13 mouse cellular contexts compared by ENCODE assay signal in the genomic region with DNA sequence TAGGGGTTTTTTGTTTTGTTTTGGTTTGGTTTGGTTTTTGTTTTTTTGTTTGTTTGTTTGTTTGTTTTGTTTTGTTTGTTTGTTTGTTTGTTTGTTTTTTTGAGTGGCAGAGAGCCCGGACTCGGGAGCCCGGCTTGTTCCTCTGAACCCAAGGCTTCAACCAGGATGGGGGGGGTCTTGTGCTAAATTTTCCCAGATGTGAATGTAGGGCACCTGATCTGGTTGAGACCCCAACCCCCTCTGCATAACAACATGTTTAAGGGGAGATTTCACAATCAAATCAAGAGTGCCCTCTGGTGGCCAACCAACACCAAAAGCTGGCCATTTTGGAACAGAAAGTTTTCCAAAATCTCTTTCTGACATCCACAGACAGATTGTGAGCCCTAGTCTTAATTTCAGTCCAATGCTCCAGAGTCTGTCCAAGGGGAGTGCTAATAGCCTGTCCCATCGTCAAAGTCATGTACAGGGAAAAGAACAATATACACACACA.
DNase-seq lines count a peak whose midpoint lies in the region; ATAC-seq and TF ChIP-seq lines count a peak whose summit lies in the region.
"Had no signal": no experiment of that assay in that cellular context is flagged by ENCODE, and none has a peak within 500 bp of the region (broad histone marks: within the 10 kb centered on the region; RNA-seq: fewer than 3 reads in every experiment).

No protein-coding gene starts in this region.

- 84% methylated on average over 4 of the region's 4 CpGs for WGBS in heart, postnatal 0 days
- WGBS in heart, embryonic 12.5 days: 89% methylated on average over 4 of the region's 4 CpGs
- WGBS in midbrain, embryonic 10.5 days: 85% methylated on average over 4 of the region's 4 CpGs
- WGBS in midbrain, embryonic 15.5 days: 89% methylated on average over 4 of the region's 4 CpGs

- H3K27me3 ChIP-seq in heart, postnatal 0 days (ENCODE audit: control insufficient read depth, insufficient read depth, low read length): no peaks in the 10 kb centered on the region
- H3K27me3 ChIP-seq in heart, embryonic 12.5 days (replicated peaks): no peaks in the 10 kb centered on the region
- no peaks in the 10 kb centered on the region for H3K27me3 ChIP-seq in midbrain, embryonic 10.5 days (ENCODE audit: low read depth, poor library complexity, severe bottlenecking)
- H3K27me3 ChIP-seq in midbrain, embryonic 15.5 days (replicated peaks): no peaks in the 10 kb centered on the region
- peaks cover 6% of the 10 kb centered on the region for H3K27me3 ChIP-seq in Patski

- no peak for DNase-seq in heart, postnatal 0 days (ENCODE audit: low spot score)
- peak; percentile 19 for DNase-seq in midbrain, embryonic 10.5 days (ENCODE audit: low spot score)
- DNase-seq in Patski (ENCODE audit: low read depth, low spot score): no peak
- peak; percentile 14 for DNase-seq in forelimb bud, embryonic 11.5 days (ENCODE audit: low read depth, low spot score)
- DNase-seq in gastrocnemius, postnatal 36 days: no peak
- DNase-seq: cerebellum, adult 11-12 months; kidney, adult 8-10 months; lung, postnatal 36 days; right cerebral cortex, postnatal 25 days had no signal

- no peaks in the 10 kb centered on the region for H3K9me3 ChIP-seq in heart, postnatal 0 days (replicated peaks; ENCODE audit: control insufficient read depth, low read length)
- H3K9me3 ChIP-seq in heart, embryonic 12.5 days (replicated peaks): peaks cover 3% of the 10 kb centered on the region; the same call in 1 of the 2 replicates
- H3K9me3 ChIP-seq in midbrain, embryonic 10.5 days (replicated peaks): 0 out of 2 replicates have a peak, but pooled peaks cover 2% of the 10 kb centered on the region
- no peaks in the 10 kb centered on the region for H3K9me3 ChIP-seq in midbrain, embryonic 15.5 days
- H3K9me3 ChIP-seq: G1E had no signal

- H3K36me3 ChIP-seq in heart, postnatal 0 days (replicated peaks; ENCODE audit: control insufficient read depth, insufficient read depth, low read length): no peaks in the 10 kb centered on the region
- no peaks in the 10 kb centered on the region for H3K36me3 ChIP-seq in heart, embryonic 12.5 days
- no peaks in the 10 kb centered on the region for H3K36me3 ChIP-seq in midbrain, embryonic 10.5 days
- no peaks in the 10 kb centered on the region for H3K36me3 ChIP-seq in midbrain, embryonic 15.5 days (replicated peaks)
- H3K36me3 ChIP-seq: G1E had no signal

- H3K27ac ChIP-seq in heart, postnatal 0 days (ENCODE audit: low read depth): no peak overlapping the region
- no peak overlapping the region for H3K27ac ChIP-seq in heart, embryonic 12.5 days (ENCODE audit: poor library complexity, severe bottlenecking)
- H3K27ac ChIP-seq in midbrain, embryonic 10.5 days (replicated peaks): no peak overlapping the region
- H3K27ac ChIP-seq in midbrain, embryonic 15.5 days: no peak overlapping the region

- in situ Hi-C loops in Patski (cut with MboI; ENCODE audit: low pct_unique_long_range_greater_than_20kb): no loop called here

- H3K4me1 ChIP-seq in heart, postnatal 0 days (ENCODE audit: control insufficient read depth, insufficient read depth): no peaks in the 10 kb centered on the region
- no peaks in the 10 kb centered on the region for H3K4me1 ChIP-seq in heart, embryonic 12.5 days (replicated peaks)
- no peaks in the 10 kb centered on the region for H3K4me1 ChIP-seq in midbrain, embryonic 10.5 days
- no peaks in the 10 kb centered on the region for H3K4me1 ChIP-seq in midbrain, embryonic 15.5 days

- no peak overlapping the region for H3K4me2 ChIP-seq in heart, postnatal 0 days (ENCODE audit: low read depth, low read length)
- H3K4me2 ChIP-seq in heart, embryonic 12.5 days: no peak overlapping the region
- no peak overlapping the region for H3K4me2 ChIP-seq in midbrain, embryonic 15.5 days

- 0 out of 2 replicates have a peak, but pooled peaks have one; percentile 3 for TF ChIP-seq CTCF in heart, postnatal 0 days (IDR thresholded peaks at IDR 0.05; ENCODE audit: low read depth)
- peak; percentile 48 for TF ChIP-seq CTCF in Patski (IDR thresholded peaks at IDR 0.05)

- no peak for TF ChIP-seq EP300 in heart, postnatal 0 days (IDR thresholded peaks at IDR 0.05; ENCODE audit: low read depth)

- POLR2A ChIA-PET in Patski (lab: Charles Lee): no interaction called here

- no peak overlapping the region for H3K9ac ChIP-seq in heart, postnatal 0 days (replicated peaks; ENCODE audit: low read depth, low read length)
- no peak overlapping the region for H3K9ac ChIP-seq in heart, embryonic 12.5 days
- no peak overlapping the region for H3K9ac ChIP-seq in midbrain, embryonic 15.5 days

- no peak for ATAC-seq in heart, postnatal 0 days (ENCODE audit: insufficient read depth, low read depth)
- no peak for ATAC-seq in heart, embryonic 12.5 days (ENCODE audit: insufficient number of reproducible peaks, low FRiP score)
- no peak for ATAC-seq in midbrain, embryonic 15.5 days (replicated peaks)
- no peak for ATAC-seq in Patski
- no peak for ATAC-seq in erythroid progenitor cell, adult 5-6 weeks (replicated peaks; ENCODE audit: low FRiP score, poor library complexity, severe bottlenecking)

- H3K4me3 ChIP-seq in heart, postnatal 0 days (ENCODE audit: low read depth, low read length): no peak overlapping the region
- H3K4me3 ChIP-seq in heart, embryonic 12.5 days: no peak overlapping the region
- H3K4me3 ChIP-seq in midbrain, embryonic 10.5 days: no peak overlapping the region
- no peak overlapping the region for H3K4me3 ChIP-seq in midbrain, embryonic 15.5 days

- intact Hi-C loops in gastrocnemius, postnatal 36 days (cut with DNase I): no loop called here

- CTCF ChIA-PET in Patski (lab: Charles Lee): no interaction called here

Comparison
In these comparisons a context has a peak if more than half of its experiments do, and no peak if none do; other contexts are left out.
1. DNase-seq: peak in midbrain, embryonic 10.5 days (single experiment) and forelimb bud, embryonic 11.5 days (single experiment); none in heart, postnatal 0 days (single experiment), Patski (single experiment) and gastrocnemius, postnatal 36 days (0 of 2).